Mouse (Mus musculus) myocyte (in vitro differentiated cells): Measurements from ENCODE around the gene Bmp6.

Experiments used
- CEBPB ChIP-seq: IDR thresholded peaks from 2 replicates; pipeline ENCODE4 v1.6.1; 2011; ENCODE audit warnings: mild to moderate bottlenecking, moderate library complexity; ENCODE audit not compliant: poor library complexity, insufficient read depth, severe bottlenecking
- E2F4 ChIP-seq: IDR thresholded peaks from one replicate; pipeline ENCODE4 v1.6.1; 2011; ENCODE audit warnings: mild to moderate bottlenecking, control low read depth, moderate library complexity; ENCODE audit not compliant: insufficient read depth
- MAX ChIP-seq: IDR thresholded peaks from one replicate; pipeline ENCODE4 v1.6.1; 2011; ENCODE audit warnings: low read depth, mild to moderate bottlenecking, control low read depth
- MYOD1 ChIP-seq, 3 experiments: IDR thresholded peaks; one replicate each; pipeline ENCODE4 v1.6.1; 2011; ENCODE audit warnings: control low read depth in 2 of 3, low read depth in 2 of 3, mild to moderate bottlenecking in 2 of 3, moderate library complexity in 1 of 3; ENCODE audit not compliant: insufficient read length in 2 of 3, control insufficient read depth in 1 of 3
- POLR2A ChIP-seq: IDR thresholded peaks from one replicate; pipeline ENCODE4 v1.6.1; 2011; ENCODE audit warnings: low read depth, mild to moderate bottlenecking, control low read depth, moderate library complexity; ENCODE audit not compliant: insufficient read length
- POLR2AphosphoS2 ChIP-seq: IDR thresholded peaks from one replicate; pipeline ENCODE4 v1.6.1; 2011; ENCODE audit warnings: low read depth, control low read depth; ENCODE audit not compliant: insufficient read length
- TCF12 ChIP-seq: IDR thresholded peaks from one replicate; pipeline ENCODE4 v1.6.1; 2011; ENCODE audit warnings: mild to moderate bottlenecking, control low read depth; ENCODE audit not compliant: poor library complexity, insufficient read depth, severe bottlenecking
- TCF3 ChIP-seq: IDR thresholded peaks from one replicate; pipeline ENCODE4 v1.6.1; 2011; ENCODE audit warnings: low read depth, control low read depth; ENCODE audit not compliant: insufficient read length
- USF1 ChIP-seq: IDR thresholded peaks from one replicate; pipeline ENCODE4 v1.6.1; 2011; ENCODE audit warnings: low read depth, mild to moderate bottlenecking, control low read depth, moderate library complexity

DNA sequence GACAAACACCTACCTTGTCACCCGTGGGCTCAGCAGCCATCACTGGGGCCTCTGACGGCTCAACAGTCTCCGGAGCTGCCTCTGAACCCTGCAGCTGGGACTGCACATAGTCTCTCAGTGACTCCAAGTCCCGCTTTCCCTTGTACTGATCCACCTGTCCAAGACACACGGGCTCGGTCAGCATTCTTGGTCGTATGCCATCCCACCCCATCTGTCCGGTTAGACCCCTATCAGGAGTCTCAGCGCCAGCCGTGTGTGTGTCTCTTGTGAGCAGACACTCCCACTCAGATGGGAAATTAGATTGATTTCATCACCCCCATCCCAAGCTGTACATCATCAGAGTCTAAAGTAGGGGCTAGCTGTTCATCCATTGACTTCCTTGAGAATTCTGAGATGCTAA is 162.0 kb downstream of the Bmp6 start:
- TF ChIP-seq USF1 (no peak), POLR2A (no peak), CEBPB (no peak), TCF3 (no peak), MAX (no peak), TCF12 (no peak), E2F4 (no peak), MYOD1 (IDR thresholded peaks at IDR 0.05; ENCODE audit: control insufficient read depth in 1 of 3, insufficient read length in 2 of 3, low read depth in 2 of 3) (no peak), POLR2AphosphoS2 (no peak)
